Mouse (Mus musculus): ENCODE results near the gene BC017158. TPM values are rescaled to one million over a fixed set of nuclear protein-coding genes. Genes with fewer than 3 reads are reported as not detected.

The BC017158 gene
- polyA plus RNA-seq, 1 experiment: 54.1 TPM

DNA sequence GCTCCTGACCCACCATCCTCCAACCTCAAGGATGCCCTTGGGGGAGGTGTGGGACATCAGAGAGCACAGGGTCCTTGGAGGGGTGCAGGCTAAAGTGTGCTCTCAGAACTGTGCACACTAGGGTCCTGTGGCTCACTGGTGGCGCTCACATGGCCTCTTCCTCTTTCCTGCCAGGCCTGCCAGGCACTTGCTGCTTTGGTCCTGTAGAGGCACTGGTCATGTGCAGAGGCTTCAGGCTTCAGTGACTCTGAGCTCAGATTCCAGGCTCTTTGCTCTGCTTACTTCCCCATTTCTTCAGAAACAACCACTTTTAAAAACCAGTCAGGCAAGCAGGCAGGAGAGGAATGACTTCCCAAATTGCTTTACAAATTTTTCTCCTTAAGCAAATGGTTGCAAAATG lies 34.9 kb upstream of the BC017158 start:
- Histone ChIP-seq H3K27ac (ENCODE audit: control insufficient read depth, insufficient read depth, low read length) (no peak overlapping the region), H3K4me1 (replicated peaks; ENCODE audit: control insufficient read depth, insufficient read depth, low read length) (no peaks in the 10 kb centered on the region), H3K27me3 (ENCODE audit: control insufficient read depth, insufficient read depth, low read length) (no peaks in the 10 kb centered on the region), H3K4me3 (ENCODE audit: control insufficient read depth, insufficient read depth, low read length) (no peak overlapping the region), H3K36me3 (ENCODE audit: control insufficient read depth, insufficient read depth, low read length) (no peaks in the 10 kb centered on the region)
- 61% methylated on average over 1 of the region's 1 CpGs for WGBS
- TF ChIP-seq CTCF (IDR thresholded peaks at IDR 0.05; ENCODE audit: borderline replicate concordance, control insufficient read depth, extremely low read depth, insufficient read depth, low read length, poor library complexity) (no peak), POLR2A (IDR thresholded peaks at IDR 0.05; ENCODE audit: control insufficient read depth, extremely low read depth, insufficient read depth, low read length, poor library complexity) (no peak)
- DNase-seq: no peak

DNA sequence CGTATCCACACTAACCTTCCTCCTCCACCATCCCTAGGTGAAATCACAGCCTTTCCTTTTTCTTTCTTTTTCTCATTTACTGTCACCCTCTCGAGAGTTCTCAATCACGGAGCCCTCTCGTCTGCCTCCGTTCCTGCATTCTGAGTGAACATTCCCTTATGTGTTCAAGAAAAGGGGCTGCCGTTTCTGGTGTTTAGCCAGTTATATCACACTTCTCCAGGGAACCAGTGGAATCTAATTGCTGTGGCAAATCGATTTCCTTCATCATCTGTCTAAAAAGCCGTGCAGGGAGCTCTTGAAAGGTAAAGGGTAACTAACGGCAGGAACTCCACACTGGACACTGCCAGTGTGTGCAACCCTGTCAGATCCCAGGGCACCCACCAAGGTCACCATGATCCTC lies 33.0 kb upstream of the BC017158 start:
- Histone ChIP-seq H3K4me3 (ENCODE audit: control insufficient read depth, insufficient read depth, low read length) (no peak overlapping the region), H3K27me3 (ENCODE audit: control insufficient read depth, insufficient read depth, low read length) (no peaks in the 10 kb centered on the region), H3K27ac (ENCODE audit: control insufficient read depth, insufficient read depth, low read length) (no peak overlapping the region), H3K4me1 (replicated peaks; ENCODE audit: control insufficient read depth, insufficient read depth, low read length) (no peaks in the 10 kb centered on the region), H3K36me3 (ENCODE audit: control insufficient read depth, insufficient read depth, low read length) (no peaks in the 10 kb centered on the region)
- WGBS: 92% methylated on average over 9 of the region's 9 CpGs
- no peak for TF ChIP-seq CTCF (IDR thresholded peaks at IDR 0.05; ENCODE audit: borderline replicate concordance, control insufficient read depth, extremely low read depth, insufficient read depth, low read length, poor library complexity)
- TF ChIP-seq POLR2A (IDR thresholded peaks at IDR 0.05; ENCODE audit: control insufficient read depth, extremely low read depth, insufficient read depth, low read length, poor library complexity): no peak
- DNase-seq: no peak

DNA sequence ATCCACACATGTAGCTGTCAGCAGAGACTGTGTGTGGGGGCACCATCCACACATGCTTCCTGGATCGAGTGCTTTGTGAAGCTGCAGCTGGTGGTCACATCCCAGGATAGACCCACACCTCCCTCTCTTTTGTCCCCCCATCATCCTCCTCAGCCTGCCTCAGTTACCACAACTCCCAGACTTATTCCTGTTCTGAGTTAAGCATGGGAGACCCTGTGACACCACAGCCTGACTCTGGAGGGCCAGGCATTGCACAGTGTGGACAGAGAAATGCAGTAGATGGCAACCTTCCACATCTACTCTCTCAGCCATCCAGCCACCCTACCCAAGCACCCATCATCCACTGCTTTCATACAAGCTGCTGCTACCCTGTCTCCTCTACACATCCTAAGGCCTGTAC lies 27.0 kb upstream of the BC017158 start:
- H3K27ac ChIP-seq (ENCODE audit: control insufficient read depth, insufficient read depth, low read length): no peak overlapping the region
- no peak for DNase-seq
- H3K4me3 ChIP-seq (ENCODE audit: control insufficient read depth, insufficient read depth, low read length): no peak overlapping the region
- H3K27me3 ChIP-seq (ENCODE audit: control insufficient read depth, insufficient read depth, low read length): no peaks in the 10 kb centered on the region
- TF ChIP-seq CTCF (IDR thresholded peaks at IDR 0.05; ENCODE audit: borderline replicate concordance, control insufficient read depth, extremely low read depth, insufficient read depth, low read length, poor library complexity): no peak
- TF ChIP-seq POLR2A (IDR thresholded peaks at IDR 0.05; ENCODE audit: control insufficient read depth, extremely low read depth, insufficient read depth, low read length, poor library complexity): no peak
- H3K36me3 ChIP-seq (ENCODE audit: control insufficient read depth, insufficient read depth, low read length): no peaks in the 10 kb centered on the region
- WGBS: 74% methylated on average over 1 of the region's 1 CpGs
- no peaks in the 10 kb centered on the region for H3K4me1 ChIP-seq (replicated peaks; ENCODE audit: control insufficient read depth, insufficient read depth, low read length)

DNA sequence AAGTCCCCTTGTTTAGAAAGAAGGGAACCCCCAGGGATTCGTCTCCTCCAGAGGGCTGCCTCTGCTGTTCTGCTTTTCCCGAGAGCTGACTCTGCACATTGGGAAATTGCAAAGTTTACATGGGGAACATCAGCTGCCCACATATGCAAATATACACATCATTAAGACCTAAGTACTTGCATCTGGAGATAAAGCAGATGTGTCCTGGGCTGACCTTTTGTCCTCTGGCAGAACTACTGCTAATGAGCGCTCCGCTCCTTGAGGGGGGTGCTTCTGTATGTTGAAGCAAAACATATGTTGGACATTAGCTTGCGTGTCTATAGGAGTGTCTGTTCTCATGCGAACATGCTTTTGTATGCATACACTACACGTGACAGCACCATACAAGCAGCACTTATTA lies 23.3 kb upstream of the BC017158 start:
- H3K27me3 ChIP-seq (ENCODE audit: control insufficient read depth, insufficient read depth, low read length): no peaks in the 10 kb centered on the region
- no peak overlapping the region for H3K27ac ChIP-seq (ENCODE audit: control insufficient read depth, insufficient read depth, low read length)
- DNase-seq: no peak
- no peak overlapping the region for H3K4me3 ChIP-seq (ENCODE audit: control insufficient read depth, insufficient read depth, low read length)
- no peaks in the 10 kb centered on the region for H3K36me3 ChIP-seq (ENCODE audit: control insufficient read depth, insufficient read depth, low read length)
- 94% methylated on average over 7 of the region's 7 CpGs for WGBS
- H3K4me1 ChIP-seq (replicated peaks; ENCODE audit: control insufficient read depth, insufficient read depth, low read length): no peaks in the 10 kb centered on the region
- TF ChIP-seq CTCF (IDR thresholded peaks at IDR 0.05; ENCODE audit: borderline replicate concordance, control insufficient read depth, extremely low read depth, insufficient read depth, low read length, poor library complexity): no peak
- TF ChIP-seq POLR2A (IDR thresholded peaks at IDR 0.05; ENCODE audit: control insufficient read depth, extremely low read depth, insufficient read depth, low read length, poor library complexity): no peak

DNA sequence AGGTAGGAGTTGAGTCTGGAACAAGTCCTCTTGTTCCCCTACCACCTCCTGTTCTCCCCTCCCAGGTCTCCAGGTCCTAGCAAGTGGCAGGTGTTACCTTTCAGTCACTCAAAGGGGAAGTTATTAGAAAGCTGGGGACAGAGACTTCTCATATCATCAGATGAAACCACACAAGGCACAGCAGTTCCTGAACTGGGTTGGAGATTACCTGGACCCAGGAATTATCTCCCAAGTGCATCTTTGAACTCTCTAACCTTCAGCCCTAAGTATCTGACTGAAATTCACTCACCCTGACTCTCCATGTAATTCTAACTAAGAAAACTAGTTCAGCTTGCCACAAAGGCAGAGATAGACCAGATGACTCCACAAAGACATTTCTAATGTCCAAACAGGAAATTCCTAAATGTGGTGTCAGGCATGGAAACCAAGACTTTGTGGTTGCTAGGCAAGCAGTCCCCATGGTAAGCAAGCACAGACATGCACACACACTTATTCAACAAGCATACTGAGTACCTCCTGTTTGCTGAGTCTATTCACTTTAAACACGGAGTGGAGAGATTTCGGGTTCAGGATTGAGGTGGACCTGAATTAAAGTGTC lies 22.3 kb upstream of the BC017158 start:
- DNase-seq: no peak
- 82% methylated on average over 2 of the region's 2 CpGs for WGBS
- Histone ChIP-seq H3K4me1 (replicated peaks; ENCODE audit: control insufficient read depth, insufficient read depth, low read length) (no peaks in the 10 kb centered on the region), H3K36me3 (ENCODE audit: control insufficient read depth, insufficient read depth, low read length) (no peaks in the 10 kb centered on the region), H3K27ac (ENCODE audit: control insufficient read depth, insufficient read depth, low read length) (no peak overlapping the region), H3K27me3 (ENCODE audit: control insufficient read depth, insufficient read depth, low read length) (no peaks in the 10 kb centered on the region), H3K4me3 (ENCODE audit: control insufficient read depth, insufficient read depth, low read length) (no peak overlapping the region)
- TF ChIP-seq POLR2A (IDR thresholded peaks at IDR 0.05; ENCODE audit: control insufficient read depth, extremely low read depth, insufficient read depth, low read length, poor library complexity): no peak
- no peak for TF ChIP-seq CTCF (IDR thresholded peaks at IDR 0.05; ENCODE audit: borderline replicate concordance, control insufficient read depth, extremely low read depth, insufficient read depth, low read length, poor library complexity)

DNA sequence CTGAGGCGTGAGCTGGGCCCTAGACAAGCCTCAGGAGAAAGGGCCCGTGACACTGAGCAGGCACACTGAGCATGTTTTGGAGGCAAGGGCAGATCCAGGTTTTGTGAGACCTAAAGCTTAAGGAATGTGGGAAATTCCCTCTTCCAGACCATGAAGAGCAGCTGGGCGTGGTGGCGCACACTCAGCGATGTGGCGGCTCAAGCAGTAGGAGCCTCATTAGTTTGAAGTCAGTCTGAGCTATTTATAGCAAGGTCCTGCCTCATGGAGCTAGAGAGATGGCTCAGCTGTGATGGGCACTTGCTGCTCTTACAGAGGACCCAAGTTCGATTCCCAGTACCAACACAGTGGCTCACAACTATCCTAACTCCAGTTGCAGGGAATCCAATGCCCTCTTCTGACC lies 21.2 kb upstream of the BC017158 start:
- no peak for TF ChIP-seq POLR2A (IDR thresholded peaks at IDR 0.05; ENCODE audit: control insufficient read depth, extremely low read depth, insufficient read depth, low read length, poor library complexity)
- no peak for TF ChIP-seq CTCF (IDR thresholded peaks at IDR 0.05; ENCODE audit: borderline replicate concordance, control insufficient read depth, extremely low read depth, insufficient read depth, low read length, poor library complexity)
- 96% methylated on average over 7 of the region's 7 CpGs for WGBS

DNA sequence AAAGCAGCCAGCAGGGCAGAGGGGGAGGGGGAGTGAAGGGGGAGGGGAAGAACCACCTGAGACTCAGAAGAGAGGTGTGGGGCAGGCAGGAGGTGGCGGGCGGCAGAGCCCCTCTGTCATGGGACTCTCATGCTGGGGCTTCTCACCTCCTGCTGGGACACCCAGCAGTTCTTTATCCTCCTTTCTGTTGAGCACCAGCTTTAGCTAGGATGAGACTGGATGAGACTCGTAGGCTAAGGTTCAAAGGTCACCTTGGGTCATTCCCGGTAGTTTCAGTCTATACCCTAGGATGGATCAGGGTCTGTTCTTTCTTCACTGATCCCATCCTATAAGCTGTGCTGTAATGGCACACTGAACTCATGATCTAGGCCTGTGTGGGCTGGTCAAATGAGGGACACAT lies 19.0 kb upstream of the BC017158 start:
- 96% methylated on average over 4 of the region's 4 CpGs for WGBS
- no peaks in the 10 kb centered on the region for H3K4me1 ChIP-seq (replicated peaks; ENCODE audit: control insufficient read depth, insufficient read depth, low read length)
- no peak overlapping the region for H3K27ac ChIP-seq (ENCODE audit: control insufficient read depth, insufficient read depth, low read length)
- no peaks in the 10 kb centered on the region for H3K36me3 ChIP-seq (ENCODE audit: control insufficient read depth, insufficient read depth, low read length)
- H3K27me3 ChIP-seq (ENCODE audit: control insufficient read depth, insufficient read depth, low read length): no peaks in the 10 kb centered on the region
- H3K4me3 ChIP-seq (ENCODE audit: control insufficient read depth, insufficient read depth, low read length): no peak overlapping the region
- no peak for TF ChIP-seq POLR2A (IDR thresholded peaks at IDR 0.05; ENCODE audit: control insufficient read depth, extremely low read depth, insufficient read depth, low read length, poor library complexity)
- no peak for TF ChIP-seq CTCF (IDR thresholded peaks at IDR 0.05; ENCODE audit: borderline replicate concordance, control insufficient read depth, extremely low read depth, insufficient read depth, low read length, poor library complexity)
- no peak for DNase-seq

More for the DNA sequence above, 21.2 kb upstream of the BC017158 start:
- Histone ChIP-seq H3K4me3 (ENCODE audit: control insufficient read depth, insufficient read depth, low read length) (no peak overlapping the region), H3K36me3 (ENCODE audit: control insufficient read depth, insufficient read depth, low read length) (no peaks in the 10 kb centered on the region), H3K27me3 (ENCODE audit: control insufficient read depth, insufficient read depth, low read length) (no peaks in the 10 kb centered on the region), H3K4me1 (replicated peaks; ENCODE audit: control insufficient read depth, insufficient read depth, low read length) (no peaks in the 10 kb centered on the region), H3K27ac (ENCODE audit: control insufficient read depth, insufficient read depth, low read length) (no peak overlapping the region)
- no peak for DNase-seq
